Mouse (Mus musculus) thymus, adult 2 months (tissue): ENCODE measurements around the gene Gm17555. TPM values are rescaled to one million over a fixed set of nuclear protein-coding genes. Genes with fewer than 3 reads are reported as not detected.

ENCODE experiments used
- DNase-seq: peaks from one replicate; pipeline ENCODE4 v3.0.0; 2021
- H3K27ac ChIP-seq: fragments of 200-500 bp; 2 replicates; pipeline ENCODE4 v1.5.1; 2012; ENCODE audit warnings: low read length, control low read depth; ENCODE audit not compliant: control insufficient read depth, insufficient read depth
- H3K27me3 ChIP-seq: fragments of 200-500 bp; 2 replicates; pipeline ENCODE4 v1.6.1; 2012; ENCODE audit warnings: mild to moderate bottlenecking, low read length, moderate library complexity, mixed read lengths; ENCODE audit not compliant: control insufficient read depth, insufficient read depth
- H3K36me3 ChIP-seq: fragments of 200-500 bp; 2 replicates; pipeline ENCODE4 v1.6.1; 2012; ENCODE audit warnings: mild to moderate bottlenecking, low read length, moderate library complexity; ENCODE audit not compliant: control insufficient read depth, insufficient read depth
- H3K4me1 ChIP-seq: fragments of 200-500 bp; replicated peaks from 2 replicates; pipeline ENCODE4 v1.6.1; 2012; ENCODE audit warnings: low read length; ENCODE audit not compliant: control insufficient read depth, insufficient read depth
- H3K4me3 ChIP-seq: fragments of 200-500 bp; 2 replicates; pipeline ENCODE4 v1.5.1; 2012; ENCODE audit warnings: mild to moderate bottlenecking, low read length, control low read depth, moderate library complexity; ENCODE audit not compliant: control insufficient read depth, insufficient read depth
- CTCF ChIP-seq: fragments of 200-500 bp; IDR thresholded peaks from 2 replicates; pipeline ENCODE4 v1.5.1; 2012; ENCODE audit warnings: mild to moderate bottlenecking, control low read depth, low read length, moderate library complexity, borderline replicate concordance; ENCODE audit not compliant: control insufficient read depth, poor library complexity, insufficient read depth; ENCODE audit errors: extremely low read depth
- POLR2A ChIP-seq: fragments of 200-500 bp; IDR thresholded peaks from 2 replicates; pipeline ENCODE4 v1.6.1; 2012; ENCODE audit warnings: mild to moderate bottlenecking, low read length, control low read depth, moderate library complexity; ENCODE audit not compliant: control insufficient read depth, poor library complexity, insufficient read depth; ENCODE audit errors: extremely low read depth
- WGBS: fragments of 180-500 bp; shearing (Covaris S2); methylation state at CpG from one replicate; pipeline ENCODE4 v1.1.7; 2018; 5-methylcytosine and 5-hydroxymethylcytosine counted together
- polyA plus RNA-seq: library from polyadenylated mRNA; depleted of rRNA; stranded (reverse); fragments of >200 nt; gene quantifications from 2 replicates; pipeline ENCODE4 v1.2.3, GENCODE M21; 2012; rRNA removed

Gm17555 gene
- polyA plus RNA-seq, 1 experiment, result not detected

DNA sequence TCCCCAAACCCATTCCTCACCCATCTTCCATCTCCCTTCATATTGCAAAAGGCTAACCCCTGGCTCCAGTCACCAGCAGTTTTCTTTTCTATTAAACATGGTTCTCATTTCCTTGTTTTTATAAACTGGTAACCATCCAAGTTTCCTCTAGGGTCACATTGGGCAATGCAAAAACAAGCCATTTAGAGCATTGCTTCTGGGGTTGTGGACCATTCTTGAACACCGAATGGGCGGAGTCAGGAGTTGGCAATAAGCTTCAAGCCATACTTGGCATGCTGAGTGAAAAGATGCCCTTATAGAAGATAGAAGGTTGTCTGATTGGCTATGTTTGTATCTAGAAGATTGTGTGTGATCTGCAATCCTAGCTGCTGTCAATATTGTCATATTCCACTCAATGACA is 33.6 kb downstream of the Gm17555 start:
- DNase-seq, result no peak
- TF ChIP-seq CTCF, result no peak
- no peak for TF ChIP-seq POLR2A
- Histone ChIP-seq H3K4me1 (no peaks in the 10 kb centered on the region), H3K27ac (no peak overlapping the region), H3K36me3 (no peaks in the 10 kb centered on the region), H3K27me3 (no peaks in the 10 kb centered on the region), H3K4me3 (no peak overlapping the region)
- WGBS, result over 99% methylated on average over 2 of the region's 2 CpGs

DNA sequence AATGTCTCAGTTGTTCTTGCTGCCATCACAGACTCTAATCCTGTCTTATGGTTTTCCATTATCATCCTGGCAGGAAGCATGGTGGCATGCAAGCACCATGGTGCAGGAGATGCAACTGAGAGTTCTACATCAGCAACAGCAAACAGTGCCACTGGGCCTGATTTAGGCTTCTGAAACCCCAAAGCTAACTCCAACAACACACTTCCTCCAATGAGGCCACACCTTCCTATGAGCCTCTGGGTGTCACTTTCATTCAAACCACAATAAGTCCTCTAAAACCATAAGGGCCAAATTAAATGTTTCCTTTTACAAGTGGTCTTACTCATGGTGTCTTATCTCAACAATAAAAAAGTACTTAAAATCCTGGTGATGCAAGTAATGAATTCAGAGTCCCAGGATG is 37.3 kb downstream of the Gm17555 start:
- H3K27ac ChIP-seq, result no peak overlapping the region
- no peak for DNase-seq
- TF ChIP-seq CTCF, result no peak
- H3K4me1 ChIP-seq, result no peaks in the 10 kb centered on the region
- H3K4me3 ChIP-seq, result no peak overlapping the region
- H3K36me3 ChIP-seq, result no peaks in the 10 kb centered on the region
- H3K27me3 ChIP-seq, result no peaks in the 10 kb centered on the region

Other genes starting within 250 kb of the Gm17555 start
- 0.49 and 0.70 TPM in 2 replicates for gene Fgf7, start 180.4 kb upstream of the Gm17555 start, polyA plus RNA-seq
- not detected in 2 replicates for gene Fam227b, start 63.1 kb upstream of the Gm17555 start, polyA plus RNA-seq
- gene Dtwd1, start 63.0 kb upstream of the Gm17555 start, polyA plus RNA-seq, result 2.9 and 3.2 TPM in 2 replicates